Mouse (Mus musculus) adrenal gland, postnatal 10 days (tissue): ENCODE results near the gene Gm17720. TPM values are rescaled to one million over a fixed set of nuclear protein-coding genes. Genes with fewer than 3 reads are reported as not detected.
A peak's percentile ranks its signal among the peaks of the same experiment; 100 is the strongest.

Source experiments
- DNase-seq: peaks from one replicate; pipeline ENCODE4 v3.0.0; 2021; ENCODE audit warnings: mixed read lengths
- long read RNA-seq, 2 experiments: library from polyadenylated mRNA; stranded (forward); transcript quantifications; one replicate each; pipeline ENCODE4 v2.0.0; 2021
- total RNA-seq, 2 experiments: library from RNA; stranded (reverse); gene quantifications; 2 replicates each; pipeline ENCODE4 v1.2.3; 2021

Gene Gm17720
- not detected for total RNA-seq
- long read RNA-seq, experiment 1, result 0 reads
- long read RNA-seq, experiment 2, result 0 reads

- no peak for DNase-seq
Measured at GRCm38 (mm10) chr8:110102653-110103052, at the start of gene Gm17720. Gm17720 (minus strand) TSS chr8:110102753.

GRCm38 (mm10) chr8:110145538-110145937 is 43.0 kb upstream of the Gm17720 start:
- peak; percentile 63 for DNase-seq

GRCm38 (mm10) chr8:110140770-110141169 is 38.2 kb upstream of the Gm17720 start:
- no peak for DNase-seq

- DNase-seq, result no peak
Measured at GRCm38 (mm10) chr8:110140156-110140555, 37.6 kb upstream of the Gm17720 start.

GRCm38 (mm10) chr8:110135515-110135914 is 33.0 kb upstream of the Gm17720 start:
- DNase-seq, result no peak

- DNase-seq, result no peak
Measured at GRCm38 (mm10) chr8:110134236-110134635, 31.7 kb upstream of the Gm17720 start.

GRCm38 (mm10) chr8:110130537-110130936 is 28.0 kb upstream of the Gm17720 start:
- peak; percentile 87 for DNase-seq

GRCm38 (mm10) chr8:110119715-110120114 is 17.2 kb upstream of the Gm17720 start:
- DNase-seq, result peak; percentile 47

GRCm38 (mm10) chr8:110101676-110102075 is 877 bp downstream of the Gm17720 start:
- DNase-seq, result no peak

- no peak for DNase-seq
Measured at GRCm38 (mm10) chr8:110100907-110101306, 1.6 kb downstream of the Gm17720 start, which contains the start of gene Gm21964. Gm21964 (plus strand) TSS chr8:110101207.

- DNase-seq, result peak; percentile 30
Measured at GRCm38 (mm10) chr8:110091869-110092268, 10.7 kb downstream of the Gm17720 start.

- no peak for DNase-seq
Measured at GRCm38 (mm10) chr8:110082416-110083105, 20.0 kb downstream of the Gm17720 start.

GRCm38 (mm10) chr8:110079282-110080221 is 23.0 kb downstream of the Gm17720 start, which contains the start of gene Zfp612:
Zfp612 (plus strand) TSS chr8:110079746.
- DNase-seq, result peak; percentile 83

GRCm38 (mm10) chr8:110074496-110074895 is 28.1 kb downstream of the Gm17720 start:
- no peak for DNase-seq

- peak; percentile 78 for DNase-seq
Measured at GRCm38 (mm10) chr8:110071600-110071999, 31.0 kb downstream of the Gm17720 start.

GRCm38 (mm10) chr8:110069706-110070105 is 32.8 kb downstream of the Gm17720 start:
- no peak for DNase-seq

GRCm38 (mm10) chr8:110065676-110066075 is 36.9 kb downstream of the Gm17720 start:
- DNase-seq, result no peak

GRCm38 (mm10) chr8:110064606-110065365 is 37.8 kb downstream of the Gm17720 start:
- DNase-seq, result no peak

GRCm38 (mm10) chr8:110064161-110064560 is 38.4 kb downstream of the Gm17720 start:
- DNase-seq, result no peak

GRCm38 (mm10) chr8:110058207-110058606 is 44.3 kb downstream of the Gm17720 start:
- no peak for DNase-seq

- DNase-seq, result no peak
Measured at GRCm38 (mm10) chr8:110051208-110051607, 51.3 kb downstream of the Gm17720 start.

GRCm38 (mm10) chr8:110040509-110040908 is 62.0 kb downstream of the Gm17720 start:
- DNase-seq, result no peak
